Mouse (Mus musculus): ENCODE results near the gene Kdf1. TPM values are rescaled to one million over a fixed set of nuclear protein-coding genes. Genes with fewer than 3 reads are reported as not detected.

Gene Kdf1
- polyA plus RNA-seq, 1 experiment, result 7.7 TPM

GRCm38 (mm10) chr4:133495711-133496110, 23.1 kb upstream of the Kdf1 start:
- no peak for TF ChIP-seq CTCF (IDR thresholded peaks at IDR 0.05; ENCODE audit: borderline replicate concordance, control insufficient read depth, extremely low read depth, insufficient read depth, low read length, poor library complexity)
- no peak for TF ChIP-seq POLR2A (IDR thresholded peaks at IDR 0.05; ENCODE audit: control insufficient read depth, extremely low read depth, insufficient read depth, low read length, poor library complexity)
- no peak for DNase-seq
- Histone ChIP-seq H3K4me3 (ENCODE audit: control insufficient read depth, insufficient read depth, low read length) (no peak overlapping the region), H3K4me1 (replicated peaks; ENCODE audit: control insufficient read depth, insufficient read depth, low read length) (peaks cover 22% of the 10 kb centered on the region), H3K27me3 (ENCODE audit: control insufficient read depth, insufficient read depth, low read length) (peaks cover 21% of the 10 kb centered on the region), H3K27ac (ENCODE audit: control insufficient read depth, insufficient read depth, low read length) (no peak overlapping the region), H3K36me3 (ENCODE audit: control insufficient read depth, insufficient read depth, low read length) (no peaks in the 10 kb centered on the region)
- WGBS, result 47% methylated on average over 7 of the region's 7 CpGs

- no peak for DNase-seq
- peaks cover 28% of the 10 kb centered on the region for H3K4me1 ChIP-seq (replicated peaks; ENCODE audit: control insufficient read depth, insufficient read depth, low read length)
- TF ChIP-seq CTCF (IDR thresholded peaks at IDR 0.05; ENCODE audit: borderline replicate concordance, control insufficient read depth, extremely low read depth, insufficient read depth, low read length, poor library complexity) (no peak), POLR2A (IDR thresholded peaks at IDR 0.05; ENCODE audit: control insufficient read depth, extremely low read depth, insufficient read depth, low read length, poor library complexity) (no peak)
- no peak overlapping the region for H3K27ac ChIP-seq (ENCODE audit: control insufficient read depth, insufficient read depth, low read length)
- 38% methylated on average over 6 of the region's 6 CpGs for WGBS
- H3K4me3 ChIP-seq (ENCODE audit: control insufficient read depth, insufficient read depth, low read length), result no peak overlapping the region
- H3K27me3 ChIP-seq (ENCODE audit: control insufficient read depth, insufficient read depth, low read length), result peaks cover 21% of the 10 kb centered on the region
- no peaks in the 10 kb centered on the region for H3K36me3 ChIP-seq (ENCODE audit: control insufficient read depth, insufficient read depth, low read length)
Measured at GRCm38 (mm10) chr4:133496738-133497445, 21.9 kb upstream of the Kdf1 start.

- Histone ChIP-seq H3K27me3 (ENCODE audit: control insufficient read depth, insufficient read depth, low read length) (peaks cover 21% of the 10 kb centered on the region), H3K4me1 (replicated peaks; ENCODE audit: control insufficient read depth, insufficient read depth, low read length) (peaks cover 28% of the 10 kb centered on the region), H3K4me3 (ENCODE audit: control insufficient read depth, insufficient read depth, low read length) (peak overlapping the region; percentile 40), H3K36me3 (ENCODE audit: control insufficient read depth, insufficient read depth, low read length) (no peaks in the 10 kb centered on the region), H3K27ac (ENCODE audit: control insufficient read depth, insufficient read depth, low read length) (no peak overlapping the region)
- TF ChIP-seq POLR2A (IDR thresholded peaks at IDR 0.05; ENCODE audit: control insufficient read depth, extremely low read depth, insufficient read depth, low read length, poor library complexity) (no peak), CTCF (IDR thresholded peaks at IDR 0.05; ENCODE audit: borderline replicate concordance, control insufficient read depth, extremely low read depth, insufficient read depth, low read length, poor library complexity) (no peak)
- WGBS, result 3% methylated on average over 70 of the region's 70 CpGs
- no peak for DNase-seq
Measured at GRCm38 (mm10) chr4:133497461-133498159, 21.2 kb upstream of the Kdf1 start.

- TF ChIP-seq POLR2A (IDR thresholded peaks at IDR 0.05; ENCODE audit: control insufficient read depth, extremely low read depth, insufficient read depth, low read length, poor library complexity) (no peak), CTCF (IDR thresholded peaks at IDR 0.05; ENCODE audit: borderline replicate concordance, control insufficient read depth, extremely low read depth, insufficient read depth, low read length, poor library complexity) (no peak)
- no peak within 1 kb of the TSS for H3K27ac ChIP-seq (ENCODE audit: control insufficient read depth, insufficient read depth, low read length)
- no peaks in the 10 kb centered on the region for H3K36me3 ChIP-seq (ENCODE audit: control insufficient read depth, insufficient read depth, low read length)
- 1% methylated on average over 52 of the region's 53 CpGs for WGBS
- H3K27me3 ChIP-seq (ENCODE audit: control insufficient read depth, insufficient read depth, low read length), result peaks cover 21% of the 10 kb centered on the region
- peak within 1 kb of the TSS; percentile 40 for H3K4me3 ChIP-seq (ENCODE audit: control insufficient read depth, insufficient read depth, low read length)
- DNase-seq, result peak; percentile 46
- peaks cover 28% of the 10 kb centered on the region for H3K4me1 ChIP-seq (replicated peaks; ENCODE audit: control insufficient read depth, insufficient read depth, low read length)
Measured at GRCm38 (mm10) chr4:133498160-133498724, 20.5 kb upstream of the Kdf1 start, which contains the start of gene Trnp1. Gene Trnp1 (minus strand): TSS chr4:133498550.

GRCm38 (mm10) chr4:133501514-133501913, 17.2 kb upstream of the Kdf1 start:
- H3K4me3 ChIP-seq (ENCODE audit: control insufficient read depth, insufficient read depth, low read length), result no peak overlapping the region
- H3K36me3 ChIP-seq (ENCODE audit: control insufficient read depth, insufficient read depth, low read length), result no peaks in the 10 kb centered on the region
- H3K27me3 ChIP-seq (ENCODE audit: control insufficient read depth, insufficient read depth, low read length), result peaks cover 18% of the 10 kb centered on the region
- no peak for TF ChIP-seq CTCF (IDR thresholded peaks at IDR 0.05; ENCODE audit: borderline replicate concordance, control insufficient read depth, extremely low read depth, insufficient read depth, low read length, poor library complexity)
- TF ChIP-seq POLR2A (IDR thresholded peaks at IDR 0.05; ENCODE audit: control insufficient read depth, extremely low read depth, insufficient read depth, low read length, poor library complexity), result no peak
- H3K4me1 ChIP-seq (replicated peaks; ENCODE audit: control insufficient read depth, insufficient read depth, low read length), result peaks cover 38% of the 10 kb centered on the region
- DNase-seq, result no peak
- 21% methylated on average over 7 of the region's 7 CpGs for WGBS
- no peak overlapping the region for H3K27ac ChIP-seq (ENCODE audit: control insufficient read depth, insufficient read depth, low read length)

- no peak for DNase-seq
- H3K4me1 ChIP-seq (replicated peaks; ENCODE audit: control insufficient read depth, insufficient read depth, low read length), result peaks cover 38% of the 10 kb centered on the region
- 70% methylated on average over 5 of the region's 5 CpGs for WGBS
- H3K4me3 ChIP-seq (ENCODE audit: control insufficient read depth, insufficient read depth, low read length), result no peak overlapping the region
- no peak for TF ChIP-seq POLR2A (IDR thresholded peaks at IDR 0.05; ENCODE audit: control insufficient read depth, extremely low read depth, insufficient read depth, low read length, poor library complexity)
- H3K27ac ChIP-seq (ENCODE audit: control insufficient read depth, insufficient read depth, low read length), result no peak overlapping the region
- no peaks in the 10 kb centered on the region for H3K36me3 ChIP-seq (ENCODE audit: control insufficient read depth, insufficient read depth, low read length)
- no peaks in the 10 kb centered on the region for H3K27me3 ChIP-seq (ENCODE audit: control insufficient read depth, insufficient read depth, low read length)
Measured at GRCm38 (mm10) chr4:133504300-133504699, 14.5 kb upstream of the Kdf1 start.
